Mouse (Mus musculus): Measurements from ENCODE around the gene R3hdml. TPM values are rescaled to one million over a fixed set of nuclear protein-coding genes. Genes with fewer than 3 reads are reported as not detected.

The R3hdml gene
- polyA plus RNA-seq, 1 experiment, result 44.0 TPM

DNA sequence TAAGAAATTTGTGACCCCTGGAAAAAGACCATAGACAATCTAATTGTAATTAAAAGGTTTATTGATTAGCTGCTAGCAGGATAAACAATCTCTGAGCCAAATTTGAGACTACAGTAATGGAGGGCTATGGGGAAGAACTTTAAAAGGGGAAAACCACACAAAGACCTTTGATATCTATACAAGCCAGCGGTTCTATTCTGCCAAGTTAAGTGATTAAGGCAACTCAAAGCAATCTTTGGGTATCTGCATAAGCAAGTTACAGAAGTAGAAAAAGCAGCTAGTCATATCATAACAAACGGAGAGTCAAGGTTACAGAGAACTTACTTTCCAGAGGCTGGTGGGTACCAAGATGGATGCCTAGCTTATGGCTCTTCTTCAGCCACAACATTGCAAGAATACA is 35.4 kb downstream of the R3hdml start:
- Histone ChIP-seq H3ac (ENCODE audit: control insufficient read depth, insufficient read length) (no peak overlapping the region), H3K4me2 (ENCODE audit: low read depth) (no peak overlapping the region), H3K27me3 (ENCODE audit: control insufficient read depth, insufficient read depth, insufficient read length) (peaks cover 27% of the 10 kb centered on the region), H3K79me2 (ENCODE audit: control insufficient read depth, insufficient read depth) (no peaks in the 10 kb centered on the region), H3K36me3 (ENCODE audit: control insufficient read depth, insufficient read depth) (no peaks in the 10 kb centered on the region), H3K4me3 (no peak overlapping the region)
- TF ChIP-seq CEBPB (IDR thresholded peaks at IDR 0.05; ENCODE audit: insufficient read depth, poor library complexity, severe bottlenecking) (no peak), E2F4 (IDR thresholded peaks at IDR 0.05; ENCODE audit: insufficient read depth) (no peak), MYOD1 (IDR thresholded peaks at IDR 0.05; ENCODE audit: control insufficient read depth in 1 of 3, insufficient read length in 2 of 3, low read depth in 2 of 3) (no peak), TCF12 (IDR thresholded peaks at IDR 0.05; ENCODE audit: insufficient read depth, poor library complexity, severe bottlenecking) (no peak), POLR2A (IDR thresholded peaks at IDR 0.05; ENCODE audit: insufficient read length, low read depth) (no peak), MAX (IDR thresholded peaks at IDR 0.05; ENCODE audit: low read depth) (no peak), USF1 (IDR thresholded peaks at IDR 0.05; ENCODE audit: low read depth) (no peak), REST (IDR thresholded peaks at IDR 0.05; ENCODE audit: insufficient read depth, insufficient read length) (no peak), SRF (IDR thresholded peaks at IDR 0.05; ENCODE audit: control insufficient read depth, insufficient read length, low read depth) (no peak), POLR2AphosphoS2 (IDR thresholded peaks at IDR 0.05; ENCODE audit: insufficient read length, low read depth) (no peak), MYOG (IDR thresholded peaks at IDR 0.05; ENCODE audit: control insufficient read depth in 1 of 3, insufficient read depth in 1 of 3, insufficient read length in 2 of 3, low read depth in 2 of 3) (no peak), TCF3 (IDR thresholded peaks at IDR 0.05; ENCODE audit: insufficient read length, low read depth) (no peak)

GRCm38 (mm10) chr2:163530418-163530817 is 38.3 kb downstream of the R3hdml start:
- Histone ChIP-seq H3K36me3 (ENCODE audit: control insufficient read depth, insufficient read depth) (no peaks in the 10 kb centered on the region), H3K79me2 (ENCODE audit: control insufficient read depth, insufficient read depth) (no peaks in the 10 kb centered on the region), H3K27me3 (ENCODE audit: control insufficient read depth, insufficient read depth, insufficient read length) (peaks cover 38% of the 10 kb centered on the region), H3K4me3 (no peak overlapping the region), H3ac (ENCODE audit: control insufficient read depth, insufficient read length) (no peak overlapping the region), H3K4me2 (ENCODE audit: low read depth) (no peak overlapping the region)
- no peak for TF ChIP-seq CEBPB (IDR thresholded peaks at IDR 0.05; ENCODE audit: insufficient read depth, poor library complexity, severe bottlenecking)
- TF ChIP-seq MAX (IDR thresholded peaks at IDR 0.05; ENCODE audit: low read depth), result no peak
- no peak for TF ChIP-seq E2F4 (IDR thresholded peaks at IDR 0.05; ENCODE audit: insufficient read depth)
- no peak for TF ChIP-seq MYOD1 (IDR thresholded peaks at IDR 0.05; ENCODE audit: control insufficient read depth in 1 of 3, insufficient read length in 2 of 3, low read depth in 2 of 3)
- no peak for TF ChIP-seq TCF12 (IDR thresholded peaks at IDR 0.05; ENCODE audit: insufficient read depth, poor library complexity, severe bottlenecking)
- no peak for TF ChIP-seq TCF3 (IDR thresholded peaks at IDR 0.05; ENCODE audit: insufficient read length, low read depth)
- no peak for TF ChIP-seq POLR2A (IDR thresholded peaks at IDR 0.05; ENCODE audit: insufficient read length, low read depth)
- TF ChIP-seq REST (IDR thresholded peaks at IDR 0.05; ENCODE audit: insufficient read depth, insufficient read length), result no peak
- no peak for TF ChIP-seq MYOG (IDR thresholded peaks at IDR 0.05; ENCODE audit: control insufficient read depth in 1 of 3, insufficient read depth in 1 of 3, insufficient read length in 2 of 3, low read depth in 2 of 3)
- TF ChIP-seq POLR2AphosphoS2 (IDR thresholded peaks at IDR 0.05; ENCODE audit: insufficient read length, low read depth), result no peak
- no peak for TF ChIP-seq SRF (IDR thresholded peaks at IDR 0.05; ENCODE audit: control insufficient read depth, insufficient read length, low read depth)
- no peak for TF ChIP-seq USF1 (IDR thresholded peaks at IDR 0.05; ENCODE audit: low read depth)

- H3K27me3 ChIP-seq (ENCODE audit: control insufficient read depth, insufficient read depth, insufficient read length), result peaks cover 47% of the 10 kb centered on the region
- H3ac ChIP-seq (ENCODE audit: control insufficient read depth, insufficient read length), result no peak overlapping the region
- no peaks in the 10 kb centered on the region for H3K36me3 ChIP-seq (ENCODE audit: control insufficient read depth, insufficient read depth)
- H3K79me2 ChIP-seq (ENCODE audit: control insufficient read depth, insufficient read depth), result no peaks in the 10 kb centered on the region
- TF ChIP-seq MYOG (IDR thresholded peaks at IDR 0.05; ENCODE audit: control insufficient read depth in 1 of 3, insufficient read depth in 1 of 3, insufficient read length in 2 of 3, low read depth in 2 of 3) (no peak), E2F4 (IDR thresholded peaks at IDR 0.05; ENCODE audit: insufficient read depth) (no peak), REST (IDR thresholded peaks at IDR 0.05; ENCODE audit: insufficient read depth, insufficient read length) (no peak), MAX (IDR thresholded peaks at IDR 0.05; ENCODE audit: low read depth) (no peak), TCF12 (IDR thresholded peaks at IDR 0.05; ENCODE audit: insufficient read depth, poor library complexity, severe bottlenecking) (no peak), SRF (IDR thresholded peaks at IDR 0.05; ENCODE audit: control insufficient read depth, insufficient read length, low read depth) (no peak), MYOD1 (IDR thresholded peaks at IDR 0.05; ENCODE audit: control insufficient read depth in 1 of 3, insufficient read length in 2 of 3, low read depth in 2 of 3) (no peak), CEBPB (IDR thresholded peaks at IDR 0.05; ENCODE audit: insufficient read depth, poor library complexity, severe bottlenecking) (no peak), POLR2AphosphoS2 (IDR thresholded peaks at IDR 0.05; ENCODE audit: insufficient read length, low read depth) (no peak)
- H3K4me2 ChIP-seq (ENCODE audit: low read depth), result no peak overlapping the region
- H3K4me3 ChIP-seq, result no peak overlapping the region
Measured at GRCm38 (mm10) chr2:163531917-163532316, 39.8 kb downstream of the R3hdml start.

DNA sequence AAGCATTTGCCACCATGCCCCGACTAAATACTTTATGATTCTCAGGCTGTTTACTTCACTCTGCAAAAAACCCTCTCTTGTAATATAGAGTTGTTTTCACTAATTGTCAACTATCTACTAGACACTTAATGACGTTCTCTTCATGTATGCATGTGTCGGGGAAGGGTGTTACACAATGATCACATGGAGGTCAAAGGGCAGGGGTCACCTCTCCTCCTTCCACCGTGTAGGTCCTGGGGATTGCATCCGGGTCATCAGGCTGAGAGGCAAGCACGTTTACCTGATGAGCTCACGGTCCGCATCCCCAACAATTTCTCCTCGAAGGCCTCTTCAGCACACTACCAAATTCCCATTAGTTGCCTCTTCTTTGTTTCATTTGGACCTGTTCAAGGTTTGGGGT is 41.1 kb downstream of the R3hdml start:
- H3ac ChIP-seq (ENCODE audit: control insufficient read depth, insufficient read length), result no peak overlapping the region
- no peak overlapping the region for H3K4me3 ChIP-seq
- H3K4me2 ChIP-seq (ENCODE audit: low read depth), result no peak overlapping the region
- peaks cover 54% of the 10 kb centered on the region for H3K27me3 ChIP-seq (ENCODE audit: control insufficient read depth, insufficient read depth, insufficient read length)
- TF ChIP-seq MYOG (IDR thresholded peaks at IDR 0.05; ENCODE audit: control insufficient read depth in 1 of 3, insufficient read depth in 1 of 3, insufficient read length in 2 of 3, low read depth in 2 of 3) (no peak), TCF3 (IDR thresholded peaks at IDR 0.05; ENCODE audit: insufficient read length, low read depth) (no peak), MYOD1 (IDR thresholded peaks at IDR 0.05; ENCODE audit: control insufficient read depth in 1 of 3, insufficient read length in 2 of 3, low read depth in 2 of 3) (no peak), CEBPB (IDR thresholded peaks at IDR 0.05; ENCODE audit: insufficient read depth, poor library complexity, severe bottlenecking) (no peak), USF1 (IDR thresholded peaks at IDR 0.05; ENCODE audit: low read depth) (no peak)
- H3K36me3 ChIP-seq (ENCODE audit: control insufficient read depth, insufficient read depth), result no peaks in the 10 kb centered on the region
- H3K79me2 ChIP-seq (ENCODE audit: control insufficient read depth, insufficient read depth), result no peaks in the 10 kb centered on the region

- Histone ChIP-seq H3K27me3 (ENCODE audit: control insufficient read depth, insufficient read depth, insufficient read length) (peaks cover 53% of the 10 kb centered on the region), H3K4me3 (no peak overlapping the region), H3K4me2 (ENCODE audit: low read depth) (peak overlapping the region; percentile 64), H3K79me2 (ENCODE audit: control insufficient read depth, insufficient read depth) (no peaks in the 10 kb centered on the region), H3K36me3 (ENCODE audit: control insufficient read depth, insufficient read depth) (no peaks in the 10 kb centered on the region), H3ac (ENCODE audit: control insufficient read depth, insufficient read length) (no peak overlapping the region)
- no peak for TF ChIP-seq MYOD1 (IDR thresholded peaks at IDR 0.05; ENCODE audit: control insufficient read depth in 1 of 3, insufficient read length in 2 of 3, low read depth in 2 of 3)
- no peak for TF ChIP-seq REST (IDR thresholded peaks at IDR 0.05; ENCODE audit: insufficient read depth, insufficient read length)
- TF ChIP-seq POLR2A (IDR thresholded peaks at IDR 0.05; ENCODE audit: insufficient read length, low read depth), result no peak
- TF ChIP-seq CEBPB (IDR thresholded peaks at IDR 0.05; ENCODE audit: insufficient read depth, poor library complexity, severe bottlenecking), result no peak
- no peak for TF ChIP-seq TCF12 (IDR thresholded peaks at IDR 0.05; ENCODE audit: insufficient read depth, poor library complexity, severe bottlenecking)
- TF ChIP-seq USF1 (IDR thresholded peaks at IDR 0.05; ENCODE audit: low read depth), result no peak
- no peak for TF ChIP-seq TCF3 (IDR thresholded peaks at IDR 0.05; ENCODE audit: insufficient read length, low read depth)
- TF ChIP-seq MYOG (IDR thresholded peaks at IDR 0.05; ENCODE audit: control insufficient read depth in 1 of 3, insufficient read depth in 1 of 3, insufficient read length in 2 of 3, low read depth in 2 of 3), result no peak
- no peak for TF ChIP-seq POLR2AphosphoS2 (IDR thresholded peaks at IDR 0.05; ENCODE audit: insufficient read length, low read depth)
- no peak for TF ChIP-seq E2F4 (IDR thresholded peaks at IDR 0.05; ENCODE audit: insufficient read depth)
- TF ChIP-seq SRF (IDR thresholded peaks at IDR 0.05; ENCODE audit: control insufficient read depth, insufficient read length, low read depth), result no peak
- TF ChIP-seq MAX (IDR thresholded peaks at IDR 0.05; ENCODE audit: low read depth), result no peak
Measured at GRCm38 (mm10) chr2:163534958-163535524, 42.9 kb downstream of the R3hdml start.

Data from myocyte (in vitro differentiated cells).